Mouse (Mus musculus) 3134 (cell line): ENCODE measurements around the gene Plac8.

Source experiments
- DNase-seq: peaks from one replicate; pipeline ENCODE4 v3.0.0-alpha.2; 2011; ENCODE audit warnings: low spot score; ENCODE audit not compliant: insufficient read length; ENCODE audit errors: extremely low read depth

Gene Plac8

DNA sequence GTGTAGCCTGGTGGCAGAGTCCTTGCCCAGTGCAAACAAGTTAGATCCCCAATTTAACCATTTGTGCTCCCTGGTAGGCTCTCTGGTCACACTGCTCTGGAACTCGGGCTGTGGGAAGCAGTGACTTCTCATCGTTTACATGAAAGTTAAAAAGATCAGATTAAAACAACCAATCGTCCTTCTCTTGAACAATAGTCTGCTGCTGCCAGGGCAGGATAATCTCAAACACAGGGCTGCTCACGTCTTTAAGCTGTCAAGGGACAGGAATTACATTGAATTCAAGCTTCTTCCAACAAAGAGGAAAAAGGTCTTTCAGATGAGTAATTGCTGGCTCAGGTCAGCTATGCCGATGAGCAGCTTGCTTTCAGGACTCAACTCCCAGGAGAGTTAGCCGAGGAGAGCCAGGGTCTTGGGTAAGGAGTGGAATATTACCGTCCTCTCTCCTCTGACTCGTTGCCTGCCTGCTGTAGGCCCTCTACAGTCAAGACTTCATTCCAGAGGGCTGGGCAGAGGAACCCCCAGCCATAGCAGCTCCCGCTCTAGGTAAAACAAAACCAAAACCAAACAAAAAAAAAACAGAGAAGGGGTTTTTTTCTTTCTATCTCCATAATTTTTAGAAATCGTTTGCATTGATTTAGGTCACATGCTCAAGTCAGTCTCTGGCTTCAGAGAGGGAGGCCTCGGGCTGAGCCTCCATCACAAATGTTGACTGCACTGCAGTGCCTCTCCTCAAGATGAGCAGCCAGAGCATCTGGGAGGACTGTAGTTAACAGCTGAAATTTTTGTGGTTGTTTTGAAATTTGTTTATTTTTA lies 9.8 kb upstream of the Plac8 start:
- peak; percentile 29 for DNase-seq

DNA sequence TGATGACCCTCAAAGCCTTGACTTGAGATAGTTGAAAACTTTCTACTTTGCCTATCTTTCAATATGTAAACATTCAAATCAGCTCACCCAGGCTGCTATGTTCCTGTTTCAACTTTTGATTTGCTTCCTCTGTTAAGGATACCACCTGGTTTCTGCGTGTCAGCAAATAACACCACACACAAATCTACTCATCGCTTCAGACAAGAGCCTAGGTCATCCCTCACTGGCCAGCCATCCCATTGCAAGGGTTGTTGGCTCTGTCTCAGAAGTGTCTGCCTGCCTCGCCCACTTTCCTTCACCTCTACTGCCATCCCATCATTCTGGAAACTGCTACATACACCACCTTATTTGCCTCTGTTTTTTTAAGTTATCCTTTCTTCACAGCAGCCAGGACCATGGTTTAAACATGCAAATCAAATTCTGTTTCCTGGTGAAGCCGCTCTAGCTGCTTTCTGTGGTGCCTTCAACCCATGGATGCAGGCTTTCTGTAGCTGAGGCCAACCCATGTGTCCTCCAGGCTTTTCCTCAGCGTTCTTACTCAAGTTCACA lies 6.9 kb upstream of the Plac8 start:
- no peak for DNase-seq

DNA sequence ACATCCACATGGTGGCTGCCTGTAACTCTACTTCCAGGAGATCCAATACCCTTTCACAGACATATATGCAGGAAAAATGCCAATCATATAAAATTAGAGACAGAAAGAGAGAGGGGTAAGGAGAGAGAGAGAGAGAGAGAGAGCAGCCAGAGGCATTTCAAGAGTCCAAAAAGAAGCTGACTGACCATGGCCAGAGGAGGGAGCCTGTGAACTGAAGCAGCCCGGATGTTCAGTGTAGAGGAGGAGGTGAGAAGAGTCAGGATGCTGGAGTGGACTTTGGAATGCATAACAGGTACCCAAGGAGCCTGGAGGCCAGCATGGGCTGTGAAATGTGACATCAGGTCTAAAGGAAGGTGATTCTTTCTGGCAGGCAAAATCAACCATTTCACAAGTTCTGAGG lies 2.7 kb upstream of the Plac8 start:
- DNase-seq, result no peak

DNA sequence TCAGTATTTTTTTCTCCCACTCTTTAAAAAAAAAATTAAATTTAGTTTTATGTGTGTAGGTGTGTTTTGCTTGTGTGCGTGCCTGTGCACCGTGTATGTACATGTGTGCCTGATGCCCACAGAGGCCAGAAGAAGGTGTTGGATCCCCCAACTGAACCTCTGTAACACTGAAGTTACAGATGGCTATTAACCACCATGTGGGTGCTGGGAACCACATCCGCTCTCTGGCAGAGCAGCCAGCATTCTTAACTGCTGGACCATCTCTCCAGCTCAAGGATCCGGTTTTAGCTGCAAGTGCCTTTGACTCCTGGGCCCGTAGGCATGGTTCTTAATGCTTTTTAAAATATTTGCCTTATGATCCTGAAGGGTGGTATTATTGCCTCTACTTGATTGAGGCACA lies 1.2 kb upstream of the Plac8 start:
- DNase-seq, result no peak

DNA sequence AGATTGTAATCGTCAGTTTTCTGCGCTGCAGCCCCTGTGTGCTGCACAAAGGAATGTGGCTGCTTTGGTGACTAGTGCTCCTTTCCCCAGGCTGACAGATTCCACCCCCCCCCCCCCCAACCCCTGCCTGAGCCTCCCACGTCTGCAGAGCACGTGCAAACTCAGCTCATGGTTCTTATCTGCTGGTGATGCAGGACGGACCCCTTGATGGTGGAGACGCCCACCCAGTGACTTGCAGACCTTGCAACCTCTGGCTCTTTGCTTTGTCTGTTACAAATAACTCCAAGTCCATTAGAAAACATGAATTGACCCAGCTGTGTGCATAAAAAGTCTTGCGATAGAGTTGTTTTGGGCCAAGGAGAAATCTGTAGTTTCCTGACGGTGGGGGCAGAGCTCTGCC lies 1.3 kb downstream of the Plac8 start:
- no peak for DNase-seq

DNA sequence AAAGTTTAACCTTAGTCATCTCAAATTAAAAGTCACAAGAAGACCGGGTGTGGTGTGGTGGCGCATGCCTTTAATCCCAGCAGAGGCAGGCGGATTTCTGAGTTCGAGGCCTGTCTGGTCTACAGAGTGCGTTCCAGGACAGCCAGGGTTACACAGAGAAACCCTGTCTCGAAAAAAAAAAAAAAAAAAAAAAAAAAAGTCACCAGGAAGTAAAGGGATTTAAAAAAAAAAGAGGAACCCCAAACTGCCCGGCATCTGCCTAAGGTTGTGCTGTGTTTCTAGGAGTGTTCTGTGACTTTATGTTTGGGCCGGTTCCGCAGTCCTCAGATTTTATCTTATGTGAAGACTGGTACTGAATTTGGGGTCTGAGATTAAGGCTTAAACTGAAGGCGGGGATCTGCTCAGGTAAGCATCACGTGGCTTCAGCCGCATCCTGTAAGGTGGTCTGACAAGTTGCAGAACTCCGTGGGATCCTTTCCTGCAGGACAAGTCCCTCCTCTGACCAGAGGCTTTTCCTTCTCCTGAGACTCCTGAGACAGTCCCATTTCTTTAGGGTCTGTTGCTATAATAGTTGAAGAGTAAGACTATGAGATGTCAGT lies 1.9 kb downstream of the Plac8 start:
- no peak for DNase-seq

DNA sequence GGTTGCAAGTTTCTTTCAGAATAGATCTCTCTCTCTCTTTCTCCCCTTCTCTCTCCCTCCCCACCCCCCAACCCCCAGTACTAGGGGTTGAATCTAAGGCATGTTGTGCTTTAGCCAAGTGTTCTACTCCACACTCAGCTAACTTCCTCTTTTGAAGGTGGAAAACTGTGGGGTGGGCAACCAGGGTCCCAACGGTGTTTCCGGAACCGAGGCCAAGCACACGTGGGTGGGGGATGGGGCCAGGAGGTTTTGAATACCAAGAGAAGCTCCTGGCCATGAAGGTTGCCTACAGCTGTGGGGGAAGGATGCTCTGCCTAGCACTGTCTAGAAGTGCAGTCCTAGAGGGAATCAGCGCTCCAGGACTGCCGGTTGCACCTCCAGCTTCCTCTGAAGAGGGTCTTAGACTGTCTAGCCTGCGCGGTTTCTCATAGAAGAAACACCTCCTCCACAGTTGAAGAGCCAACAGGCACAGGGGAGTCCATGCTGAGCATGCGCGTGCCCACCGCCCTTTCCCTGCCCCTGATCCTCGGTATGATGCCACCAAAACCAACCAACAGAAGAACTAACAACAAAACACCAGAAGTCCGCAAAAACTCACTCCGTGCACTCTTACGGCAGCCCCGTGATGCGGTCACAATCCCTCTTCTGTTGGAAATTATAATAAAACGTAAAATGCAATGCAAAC lies 2.7 kb downstream of the Plac8 start:
- DNase-seq, result no peak

DNA sequence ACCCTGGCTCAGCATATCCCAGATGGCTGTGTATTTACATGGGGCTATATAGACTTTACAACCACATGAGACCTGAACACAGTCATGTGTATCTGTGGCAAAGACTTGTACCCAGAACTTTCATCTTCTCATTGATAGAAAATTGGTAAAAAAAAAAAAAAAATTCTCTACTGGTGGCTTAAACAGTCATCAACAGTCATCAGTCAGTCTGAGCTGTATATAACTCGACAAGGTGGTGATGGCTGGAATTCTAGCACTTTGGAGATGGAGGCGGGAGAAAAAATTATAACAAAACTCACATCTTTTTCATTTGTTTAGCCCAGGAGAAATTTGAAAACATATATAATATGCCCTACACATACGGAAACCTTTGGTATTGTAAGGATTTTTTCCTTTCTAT lies 3.2 kb downstream of the Plac8 start:
- no peak for DNase-seq

DNA sequence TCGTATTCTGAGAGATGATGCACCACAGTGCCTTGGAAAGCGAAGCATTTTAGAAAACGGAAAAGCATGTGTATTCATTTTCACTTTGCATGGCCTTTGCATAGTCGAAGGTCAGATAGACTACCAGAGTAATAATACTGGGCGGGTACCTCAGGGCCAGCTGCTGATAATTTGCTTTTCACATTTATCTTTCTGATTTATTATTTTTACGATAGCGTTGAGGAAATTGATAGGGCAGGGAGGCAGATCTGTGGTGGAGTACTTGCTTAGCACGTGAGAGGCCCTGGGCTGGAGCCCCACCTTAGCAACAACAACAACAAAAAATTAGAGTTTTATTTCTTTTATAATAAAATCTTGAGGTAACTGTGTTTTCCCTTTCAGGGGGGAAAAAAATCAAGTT lies 3.9 kb downstream of the Plac8 start:
- DNase-seq, result no peak

DNA sequence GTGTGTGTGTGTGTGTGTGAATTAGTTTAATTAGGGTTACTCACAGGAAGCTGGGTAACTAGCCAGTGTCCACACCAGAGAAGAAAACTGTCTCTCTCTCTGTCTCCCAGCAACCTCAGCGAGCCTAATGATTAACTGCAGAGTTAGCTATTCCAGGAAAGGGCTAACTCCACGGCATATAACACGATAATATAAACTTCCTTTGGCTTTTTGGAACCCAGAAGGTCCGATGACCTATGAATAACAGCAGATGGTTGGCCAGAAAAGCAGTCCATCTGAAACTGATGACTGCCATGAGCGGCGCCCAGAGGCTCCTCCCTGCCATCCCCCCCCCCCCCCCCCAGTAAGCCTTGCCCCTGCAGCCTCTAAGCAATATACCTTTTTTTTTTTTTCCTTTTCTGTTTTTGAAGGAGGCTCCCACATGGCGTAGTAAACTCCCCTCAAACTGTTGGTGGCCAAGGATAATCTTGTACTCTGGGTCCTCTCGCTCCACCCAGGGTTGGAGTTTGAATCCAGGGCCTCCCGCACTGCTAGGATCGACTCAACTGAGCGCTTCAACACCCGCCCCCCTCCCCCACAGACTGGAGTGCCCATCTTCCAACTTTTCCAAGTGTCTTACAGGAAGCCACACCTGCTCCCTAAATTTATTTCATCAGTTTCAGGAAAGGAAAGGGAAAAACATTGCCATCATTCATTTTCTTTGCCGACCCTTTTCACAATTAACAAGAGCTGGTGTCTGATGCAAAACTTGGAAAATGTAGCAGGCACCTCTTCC lies 4.6 kb downstream of the Plac8 start:
- no peak for DNase-seq

DNA sequence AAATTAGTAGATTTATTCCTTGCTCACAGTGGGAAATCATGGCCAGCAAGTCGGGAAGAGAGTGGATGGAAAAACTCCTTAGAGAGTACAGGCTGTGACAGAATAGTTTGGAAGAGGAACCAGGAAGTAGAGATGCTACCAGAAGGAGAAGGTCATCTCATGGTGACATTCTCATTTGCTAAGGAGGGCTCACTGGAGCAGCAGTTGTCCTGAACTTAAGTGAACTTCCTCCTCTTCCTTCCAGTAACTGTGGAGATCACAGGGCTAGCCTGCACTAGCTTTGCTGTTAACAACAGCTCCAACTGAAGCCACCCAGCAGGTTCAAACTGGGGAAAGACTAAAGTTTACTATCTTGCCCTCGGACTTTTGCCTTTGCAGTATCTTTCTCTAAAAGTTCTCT lies 5.2 kb downstream of the Plac8 start:
- DNase-seq, result no peak

DNA sequence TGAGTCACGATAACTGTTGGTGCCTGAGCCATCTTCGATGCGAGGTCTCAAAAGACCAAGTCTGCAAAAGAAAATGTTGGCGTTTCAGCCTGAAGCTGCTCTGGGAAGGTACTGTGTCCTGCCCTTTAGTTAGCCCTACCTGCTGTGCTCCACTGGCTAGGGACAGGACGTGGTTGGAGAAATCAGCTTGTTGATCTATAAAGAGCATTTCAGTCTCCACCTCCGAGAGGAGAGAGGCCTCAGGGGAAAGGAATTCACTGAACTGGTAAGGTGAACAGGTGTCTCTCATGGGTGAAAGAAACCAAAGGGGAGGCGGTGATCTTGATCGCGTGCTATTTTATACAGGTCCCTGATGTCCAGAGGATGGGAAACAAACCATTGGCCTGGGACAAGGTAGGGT lies 9.3 kb downstream of the Plac8 start:
- no peak for DNase-seq

DNA sequence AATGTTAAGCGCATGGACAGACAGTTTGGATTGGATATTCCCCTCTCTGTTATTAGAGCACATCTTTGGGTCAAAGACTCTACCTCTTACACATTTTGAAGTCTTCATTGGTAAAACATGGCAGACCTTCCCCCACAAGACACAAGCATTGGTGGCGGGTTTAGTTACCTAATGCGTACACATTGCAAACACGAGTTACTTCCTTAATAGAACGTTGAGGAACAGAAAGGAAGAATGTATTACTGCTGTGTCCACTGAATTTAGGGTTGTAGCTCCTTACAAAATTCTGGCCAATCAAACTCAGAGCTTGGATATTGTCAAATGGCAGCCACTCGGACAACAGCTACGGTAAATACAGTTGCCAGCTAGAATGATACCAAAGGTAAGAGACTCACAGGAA lies 12.7 kb downstream of the Plac8 start:
- DNase-seq, result no peak

DNA sequence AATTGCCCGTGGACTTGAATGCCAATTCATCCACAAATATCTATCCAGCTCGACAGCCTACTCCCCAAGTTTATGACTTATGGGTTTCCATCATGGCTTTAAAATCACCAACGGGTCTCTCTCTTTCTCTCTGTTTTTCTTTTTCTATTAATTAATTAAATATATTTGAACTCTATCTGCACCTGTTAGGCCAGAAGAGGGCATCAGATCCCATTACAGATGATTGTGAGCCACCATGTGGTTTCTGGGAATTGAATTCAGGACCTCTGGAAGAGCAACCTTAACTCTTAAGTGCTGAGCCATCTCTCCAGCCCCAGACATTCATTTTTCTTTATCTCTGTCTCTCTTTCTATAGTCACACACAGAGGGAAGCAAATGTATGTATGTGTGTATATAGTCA lies 13.3 kb downstream of the Plac8 start:
- no peak for DNase-seq

DNA sequence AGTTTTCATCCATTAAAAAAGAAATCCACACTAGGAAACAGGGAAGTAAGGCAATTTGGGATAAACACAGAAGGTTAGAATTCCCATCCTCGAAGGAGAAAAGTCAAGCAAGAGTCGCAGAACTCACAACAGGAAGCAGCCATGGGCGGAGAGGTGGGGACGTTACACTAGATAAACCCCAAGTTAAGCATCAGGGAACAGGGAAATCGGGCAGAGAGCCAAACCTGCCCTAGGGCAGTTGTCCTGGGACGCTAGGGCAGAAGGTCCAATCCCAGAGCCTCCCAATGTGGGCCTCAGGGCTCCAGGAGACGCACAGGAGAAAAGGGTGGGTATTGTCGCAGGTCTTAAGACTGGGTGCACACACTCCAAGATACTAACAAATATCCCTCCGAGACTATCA lies 14.5 kb downstream of the Plac8 start:
- no peak for DNase-seq

DNA sequence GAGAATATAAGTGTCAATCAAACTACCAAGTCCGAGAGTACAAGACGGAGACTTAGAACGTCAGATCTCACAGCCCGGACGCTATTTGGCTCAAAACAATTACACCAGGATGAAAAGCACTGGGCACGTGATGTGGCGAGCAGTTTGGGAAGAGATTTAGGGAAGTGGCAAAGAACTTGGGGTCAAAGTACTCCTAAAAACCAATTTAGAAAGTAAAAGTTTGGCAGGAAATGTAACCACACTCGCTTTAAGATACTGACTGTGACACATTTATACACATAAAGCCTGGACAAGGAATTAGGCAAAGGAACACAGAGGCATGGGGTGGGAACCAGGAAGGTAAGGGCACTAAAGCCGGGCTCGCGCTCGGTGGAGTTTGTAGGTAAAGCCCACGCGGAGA lies 15.0 kb downstream of the Plac8 start:
- DNase-seq, result no peak

DNA sequence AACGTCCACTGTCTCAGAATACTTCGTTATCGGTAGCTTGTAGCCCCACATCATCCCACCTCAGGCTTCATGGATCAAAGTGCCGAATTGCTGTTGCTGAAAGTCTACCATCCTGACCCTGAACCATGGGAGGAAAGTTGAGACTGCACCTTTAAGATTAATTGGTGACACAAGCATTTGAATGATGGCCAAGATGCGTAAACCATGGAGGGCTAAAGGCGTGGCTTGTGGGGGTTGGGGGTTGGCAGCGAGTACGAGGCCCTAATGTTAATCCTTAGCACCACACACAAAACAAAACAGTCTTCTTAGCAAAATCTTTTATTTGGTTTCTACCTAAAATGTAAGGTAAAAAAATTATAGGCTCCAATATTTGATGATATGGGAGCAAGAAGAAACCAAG lies 18.6 kb downstream of the Plac8 start:
- no peak for DNase-seq

DNA sequence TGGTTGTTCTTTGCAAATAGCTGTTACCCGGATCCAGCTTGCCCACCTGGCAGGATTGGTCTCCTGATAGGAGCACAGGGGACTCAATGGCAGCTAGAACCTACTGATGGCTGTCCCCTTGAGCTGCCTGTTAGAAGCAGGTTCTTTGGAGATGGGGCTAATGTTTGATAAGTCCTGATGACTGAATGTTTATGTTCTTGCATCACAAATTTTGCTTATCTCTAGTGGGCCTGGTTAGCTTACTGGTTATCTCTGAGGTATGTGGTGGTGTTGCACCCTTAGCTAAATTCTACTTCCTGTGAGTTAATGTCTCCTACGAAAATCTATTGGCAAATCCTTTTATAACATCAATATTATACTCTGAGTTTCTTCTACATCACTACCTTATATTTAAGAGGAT lies 20.1 kb downstream of the Plac8 start:
- DNase-seq, result no peak

DNA sequence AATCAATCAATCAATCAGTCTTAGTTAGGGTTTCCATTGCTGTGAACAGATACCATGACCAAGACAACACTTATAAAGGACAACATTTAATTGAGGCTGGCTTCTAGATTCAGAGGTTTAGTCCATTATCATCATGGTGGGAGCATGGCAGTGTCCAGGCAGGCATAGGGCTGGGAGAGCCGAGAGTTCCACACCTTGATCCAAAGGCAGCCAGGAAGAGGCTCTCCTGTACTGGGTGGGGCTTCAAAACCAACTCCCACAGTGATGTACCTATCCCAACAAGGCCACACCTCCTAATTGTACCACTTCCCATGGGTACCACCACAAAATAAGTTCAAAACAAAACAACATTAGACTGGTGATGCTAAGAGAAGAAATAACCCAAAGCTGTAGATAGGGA lies 21.9 kb downstream of the Plac8 start:
- DNase-seq, result no peak

DNA sequence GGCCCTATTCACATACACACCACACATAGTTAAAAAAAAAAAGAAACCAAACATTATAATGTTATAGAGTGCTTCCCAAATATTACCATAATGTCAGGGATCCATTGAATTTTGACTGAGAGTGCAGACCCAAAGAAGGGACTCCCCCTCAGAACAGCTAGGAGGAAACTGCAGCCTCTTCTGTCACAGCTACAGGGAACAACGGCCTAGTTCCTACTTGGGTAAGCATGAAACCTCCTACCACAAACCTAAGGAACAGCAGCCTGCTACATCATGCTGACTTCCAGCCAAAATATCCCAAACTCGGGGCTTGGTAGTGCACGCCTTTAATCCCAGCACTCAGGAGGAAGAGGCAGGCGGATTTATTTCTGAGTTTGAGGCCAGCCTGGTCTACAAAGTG lies 22.7 kb downstream of the Plac8 start:
- DNase-seq, result no peak

DNA sequence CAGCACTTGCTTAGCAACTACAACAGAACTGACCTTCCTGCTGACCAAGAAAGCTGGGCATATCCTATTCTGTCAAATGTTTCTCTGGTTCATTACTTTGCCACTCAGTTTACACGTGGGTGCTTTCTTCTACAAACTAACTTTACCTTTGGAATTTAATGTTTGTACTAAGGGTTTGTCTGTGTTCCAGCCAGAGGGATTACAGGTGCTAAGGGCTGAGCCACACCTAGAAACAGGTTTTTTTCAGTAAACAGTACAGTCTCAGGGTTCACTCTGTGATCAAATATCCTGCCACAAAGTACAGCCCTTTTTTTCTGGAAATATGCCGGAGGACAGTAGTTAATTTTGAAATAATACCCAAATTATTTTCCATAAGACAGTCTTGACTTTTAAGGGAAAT lies 23.8 kb downstream of the Plac8 start:
- no peak for DNase-seq
